Mouse (Mus musculus): ENCODE measurements around the gene Gdf15.

DNA sequence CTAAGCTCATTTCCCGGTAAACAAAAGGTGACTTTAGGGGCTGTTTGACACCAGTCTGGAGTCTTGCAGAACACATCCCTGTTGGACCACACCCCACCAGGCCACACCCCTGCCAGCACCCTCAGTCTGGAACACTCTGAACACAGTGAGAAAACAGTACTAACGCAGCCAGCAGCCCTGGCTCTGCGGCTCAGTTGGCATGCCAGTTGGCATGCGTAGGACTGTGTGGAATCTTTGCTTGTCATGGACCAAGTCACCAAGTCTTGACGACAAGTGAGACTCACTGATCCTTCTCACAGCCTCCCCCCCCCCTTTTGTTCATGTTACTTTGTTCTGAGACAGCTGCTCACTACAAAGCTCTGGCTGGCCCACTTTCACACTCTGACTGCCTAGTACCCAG is 34.8 kb upstream of the Gdf15 start:
- no peak for TF ChIP-seq POLR2A (IDR thresholded peaks at IDR 0.05; ENCODE audit: extremely low read depth, insufficient read depth, low read length)
- TF ChIP-seq CTCF (IDR thresholded peaks at IDR 0.05; ENCODE audit: low read depth, low read length), result no peak

Data from liver, adult 2 months (tissue).